Mouse (Mus musculus) C2C12 (cell line): ENCODE measurements around the gene Alyref2.

Experiments used
- CEBPB ChIP-seq: IDR thresholded peaks from one replicate; pipeline ENCODE4 v1.6.1; 2011; ENCODE audit warnings: low read depth, mild to moderate bottlenecking, control low read depth, moderate library complexity
- CTCF ChIP-seq: IDR thresholded peaks from one replicate; pipeline ENCODE4 v1.5.1; 2011; ENCODE audit not compliant: control insufficient read depth, insufficient read depth, insufficient read length
- FOSL1 ChIP-seq: IDR thresholded peaks from one replicate; pipeline ENCODE4 v1.8.0; 2011; ENCODE audit warnings: mild to moderate bottlenecking, low read length; ENCODE audit not compliant: poor library complexity, insufficient read depth, severe bottlenecking
- MAX ChIP-seq: IDR thresholded peaks from one replicate; pipeline ENCODE4 v1.6.1; 2011; ENCODE audit warnings: mild to moderate bottlenecking, control low read depth
- MYOD1 ChIP-seq: IDR thresholded peaks from one replicate; pipeline ENCODE4 v1.6.1; 2011; ENCODE audit warnings: low read depth; ENCODE audit not compliant: control insufficient read depth, insufficient read length
- USF1 ChIP-seq: IDR thresholded peaks from one replicate; pipeline ENCODE4 v1.6.1; 2011; ENCODE audit warnings: low read depth, mild to moderate bottlenecking, control low read depth, moderate library complexity

DNA sequence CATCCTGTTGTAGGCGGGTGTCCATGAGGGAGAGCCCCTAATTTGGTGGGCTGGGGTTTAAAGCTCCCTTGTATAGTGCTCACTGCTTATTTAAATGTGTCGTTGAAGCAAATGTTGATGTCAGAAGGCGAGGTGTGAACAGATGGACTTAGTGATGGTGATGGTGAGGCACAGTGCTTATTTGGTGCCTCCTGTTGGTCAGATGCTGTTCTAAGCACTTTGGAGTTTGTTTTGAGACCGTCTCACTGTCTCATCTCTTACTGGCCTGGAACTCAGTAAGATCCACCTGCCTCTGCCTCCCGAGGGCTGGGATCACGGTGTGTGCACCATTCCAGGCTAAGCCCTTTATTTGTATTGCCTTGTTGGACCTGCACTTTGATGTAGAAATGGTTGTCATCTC lies 48.4 kb upstream of the Alyref2 start:
- TF ChIP-seq CTCF (no peak), USF1 (no peak), MYOD1 (no peak), CEBPB (no peak), FOSL1 (no peak), MAX (no peak)
